Mouse (Mus musculus): ENCODE data around the gene Cntnap2.

- no peak for TF ChIP-seq CTCF (IDR thresholded peaks at IDR 0.05; ENCODE audit: low read depth)
- TF ChIP-seq EP300 (IDR thresholded peaks at IDR 0.05; ENCODE audit: low read depth): no peak
Measured at GRCm38 (mm10) chr6:47004430-47004829, 1945.3 kb downstream of the Cntnap2 start.
